ENCODE assay signal across 8 mouse cellular contexts in genomic region chr7:101328621-101329158, GRCm38 (mm10). TPM values are rescaled to one million over a fixed set of nuclear protein-coding genes. Genes with fewer than 3 reads are reported as not detected.
DNase-seq lines count a peak whose midpoint lies in the region; ATAC-seq and TF ChIP-seq lines count a peak whose summit lies in the region.

No protein-coding gene starts in this region.

- no peak for ATAC-seq in kidney, embryonic 16.5 days (ENCODE audit: low FRiP score, low TSS enrichment)
- no peak for ATAC-seq in CD4-positive, CD25-positive, alpha-beta regulatory T cell, adult 4 months

- intact Hi-C loops in gastrocnemius, postnatal 14 days (cut with DNase I; ENCODE audit: low total_unique reads) = no loop called here
- intact Hi-C loops in gastrocnemius, postnatal 36 days (cut with DNase I) = no loop called here

- H3K9ac ChIP-seq in MEL (ENCODE audit: control insufficient read depth, low read depth, low read length, poor library complexity, severe bottlenecking) = no peak overlapping the region
- no peak overlapping the region for H3K9ac ChIP-seq in kidney, embryonic 16.5 days (replicated peaks; ENCODE audit: low read length)

- no peaks in the 10 kb centered on the region for H3K36me3 ChIP-seq in MEL (ENCODE audit: control insufficient read depth in 1 of 2, insufficient read depth in 2 of 2, low read length in 2 of 2)
- H3K36me3 ChIP-seq in kidney, embryonic 16.5 days (ENCODE audit: insufficient read depth, low read length) = no peaks in the 10 kb centered on the region

- TF ChIP-seq RAD21 in MEL (IDR thresholded peaks at IDR 0.05; ENCODE audit: low read depth, low read length) = no peak

- TF ChIP-seq POLR2A in MEL (IDR thresholded peaks at IDR 0.05; ENCODE audit: control insufficient read depth in 1 of 2, insufficient read depth in 1 of 2, low read depth in 1 of 2, low read length in 2 of 2, poor library complexity in 1 of 2) = no peak

- H3K4me1 ChIP-seq in MEL (ENCODE audit: control insufficient read depth in 1 of 2, insufficient read depth in 2 of 2, low read length in 2 of 2) = no peaks in the 10 kb centered on the region; a peak in 1 of 4 replicates
- peaks cover 16% of the 10 kb centered on the region for H3K4me1 ChIP-seq in kidney, embryonic 16.5 days (ENCODE audit: insufficient read depth, low read length)

- no peak; a peak in 2 of 4 replicates for TF ChIP-seq EP300 in MEL (IDR thresholded peaks at IDR 0.05; ENCODE audit: low read depth in 1 of 2, low read length in 2 of 2)

- no peak for TF ChIP-seq CTCF in MEL (IDR thresholded peaks at IDR 0.05 in 2 of 3, conservative IDR thresholded peaks at IDR 0.05 in 1 of 3; ENCODE audit: control insufficient read depth in 1 of 3, insufficient read depth in 1 of 3, low read depth in 2 of 3, low read length in 3 of 3, poor library complexity in 1 of 3, severe bottlenecking in 1 of 3)

- H3K4me3 ChIP-seq in MEL (ENCODE audit: control insufficient read depth in 1 of 2, insufficient read depth in 1 of 2, low read depth in 2 of 2, low read length in 2 of 2) = no peak overlapping the region
- no peak overlapping the region for H3K4me3 ChIP-seq in kidney, embryonic 16.5 days (ENCODE audit: low read length)

- peak; percentile 37 for DNase-seq in gastrocnemius, postnatal 14 days
- DNase-seq in gastrocnemius, postnatal 36 days = no peak
- DNase-seq in MEL (ENCODE audit: low read depth, low spot score) = peak; percentile 35
- DNase-seq in fibroblast of lung, adult 2 months (ENCODE audit: low read depth) = peak; percentile 62
- DNase-seq in layer of hippocampus, postnatal 14 days (ENCODE audit: low spot score in 2 of 2) = peak; percentile 54 to 65
- peak; percentile 70 to 79 for DNase-seq in right cerebral cortex, postnatal 36 days (ENCODE audit: low spot score in 2 of 2)

- no peak overlapping the region for H3K27ac ChIP-seq in MEL (ENCODE audit: control insufficient read depth, low read depth, low read length)
- no peak overlapping the region for H3K27ac ChIP-seq in kidney, embryonic 16.5 days (ENCODE audit: low read length)

- 69% methylated on average over 4 of the region's 4 CpGs for WGBS in kidney, embryonic 16.5 days

- H3K27me3 ChIP-seq in MEL (ENCODE audit: control insufficient read depth in 1 of 2, insufficient read depth in 2 of 2, low read length in 2 of 2) = no peaks in the 10 kb centered on the region
- H3K27me3 ChIP-seq in kidney, embryonic 16.5 days (ENCODE audit: insufficient read depth, low read length) = no peaks in the 10 kb centered on the region

- no peak overlapping the region for H3K4me2 ChIP-seq in kidney, embryonic 16.5 days (replicated peaks; ENCODE audit: low read depth, low read length)

- H3K9me3 ChIP-seq in MEL (replicated peaks; ENCODE audit: insufficient read depth, low read length) = no peaks in the 10 kb centered on the region
- H3K9me3 ChIP-seq in kidney, embryonic 16.5 days (ENCODE audit: low read length) = no peaks in the 10 kb centered on the region

- H3K79me2 ChIP-seq in MEL (ENCODE audit: control insufficient read depth, insufficient read depth, low read length, poor library complexity) = no peaks in the 10 kb centered on the region

TF ChIP-seq in MEL, 35 proteins besides CTCF, POLR2A, EP300 and RAD21:
- TF ChIP-seq SIN3A (IDR thresholded peaks at IDR 0.05; ENCODE audit: low read length) = 0 out of 2 replicates have a peak, but pooled peaks have one; percentile 34
- TF ChIP-seq POLR2AphosphoS5 (IDR thresholded peaks at IDR 0.05; ENCODE audit: borderline replicate concordance, low read depth, low read length) = no peak
- TF ChIP-seq ETS1 (IDR thresholded peaks at IDR 0.05; ENCODE audit: low read depth, low read length) = peak; percentile 74
- TF ChIP-seq GATA1 (IDR thresholded peaks at IDR 0.05; ENCODE audit: low read depth, low read length) = 0 out of 2 replicates have a peak, but pooled peaks have one; percentile 18
- no peak for TF ChIP-seq GABPA (IDR thresholded peaks at IDR 0.05; ENCODE audit: low read depth, low read length)

RNA-seq across cellular contexts. Expression of gene Stard10, which starts 11.8 kb away (rescaled TPM):
- total RNA-seq in gastrocnemius, postnatal 14 days (2021) = 10 to 100 TPM; 19.1 to 19.9 TPM
- 10 to 100 TPM; 39.2 to 44.1 TPM for total RNA-seq in gastrocnemius, postnatal 36 days (2021)
- 6.6 and 9.3 TPM in 2 replicates for total RNA-seq in MEL (2012; rRNA removed)
- 10 to 100 TPM in 1 of 2 experiments, not detected in 1; 17.9 TPM for polyA plus RNA-seq in MEL (2012; ENCODE audit: insufficient read depth in 1 of 2, insufficient read length in 2 of 2, low read depth in 1 of 2, low replicate concordance in 2 of 2, missing spikeins in 1 of 2)
- 10 to 100 TPM; 14.2 to 18.3 TPM for total RNA-seq in layer of hippocampus, postnatal 14 days (2021)
- 57.7 and 66.8 TPM in 2 replicates for polyA plus RNA-seq in kidney, embryonic 16.5 days (2015; fragmentation: Nextera tagmentation; extraction: Ambion mirVana)
- 1 to 10 TPM in 1 of 2 experiments, under 1 TPM in 1; 0.76 to 4.8 TPM for polyA plus RNA-seq in CD4-positive, CD25-positive, alpha-beta regulatory T cell, adult 4 months (2017; shearing (Covaris generic))

RNA-seq across cellular contexts. Expression of gene Arap1, which starts 19.2 kb away (rescaled TPM):
- 10 to 100 TPM; 19.5 to 21.0 TPM for total RNA-seq in gastrocnemius, postnatal 14 days (2021)
- 10 to 100 TPM; 15.6 to 25.5 TPM for total RNA-seq in gastrocnemius, postnatal 36 days (2021)
- total RNA-seq in MEL (2012; rRNA removed) = 13.6 and 14.6 TPM in 2 replicates
- 10 to 100 TPM in 1 of 2 experiments, not detected in 1; 27.1 TPM for polyA plus RNA-seq in MEL (2012; ENCODE audit: insufficient read depth in 1 of 2, insufficient read length in 2 of 2, low read depth in 1 of 2, low replicate concordance in 2 of 2, missing spikeins in 1 of 2)
- 10 to 100 TPM; 18.1 to 22.4 TPM for total RNA-seq in layer of hippocampus, postnatal 14 days (2021)
- 106 and 112 TPM in 2 replicates for polyA plus RNA-seq in kidney, embryonic 16.5 days (2015; fragmentation: Nextera tagmentation; extraction: Ambion mirVana)
- polyA plus RNA-seq in CD4-positive, CD25-positive, alpha-beta regulatory T cell, adult 4 months (2017; shearing (Covaris generic)) = 10 to 100 TPM; 35.9 to 67.2 TPM

RNA-seq across cellular contexts. Expression of gene Atg16l2, which starts 26.6 kb away (rescaled TPM):
- 1 to 10 TPM; 5.7 to 7.3 TPM for total RNA-seq in gastrocnemius, postnatal 14 days (2021)
- 1 to 10 TPM; 6.0 to 6.4 TPM for total RNA-seq in gastrocnemius, postnatal 36 days (2021)
- total RNA-seq in MEL (2012; rRNA removed) = 7.1 and 7.9 TPM in 2 replicates
- polyA plus RNA-seq in MEL (2012; ENCODE audit: insufficient read depth in 1 of 2, insufficient read length in 2 of 2, low read depth in 1 of 2, low replicate concordance in 2 of 2, missing spikeins in 1 of 2) = 1 to 10 TPM in 1 of 2 experiments, not detected in 1; 8.8 TPM
- total RNA-seq in layer of hippocampus, postnatal 14 days (2021) = 10 to 100 TPM; 37.0 to 40.1 TPM
- 23.7 TPM in 2 replicates for polyA plus RNA-seq in kidney, embryonic 16.5 days (2015; fragmentation: Nextera tagmentation; extraction: Ambion mirVana)
- polyA plus RNA-seq in CD4-positive, CD25-positive, alpha-beta regulatory T cell, adult 4 months (2017; shearing (Covaris generic)) = 10 to 100 TPM; 46.7 to 58.1 TPM

Comparison
In these comparisons a context has a peak if more than half of its experiments do, and no peak if none do; other contexts are left out.
1. DNase-seq: peak in gastrocnemius, postnatal 14 days (single experiment), MEL (single experiment), fibroblast of lung, adult 2 months (single experiment), layer of hippocampus, postnatal 14 days (2 of 2) and right cerebral cortex, postnatal 36 days (2 of 2); none in gastrocnemius, postnatal 36 days (0 of 2).